Mouse (Mus musculus) c-Kit-positive CD71-negative TER-119-negative erythroid progenitor cells, embryonic 14.5 days (primary cell): ENCODE measurements at regions not wholly inside any gene's neighbourhood (a gene's known extent, or its start where the extent isn't known, plus 50 kb on each side); places are given as distances from the start of the nearest gene placed in this dataset.
"Not testable (repeated sequence)": the region's sequence is repeated elsewhere in the genome, so short reads cannot be mapped to it uniquely, and the experiment has no call there.

Experiments used
- DNase-seq: peaks from one replicate; pipeline ENCODE4 v3.0.0-alpha.2; 2013; ENCODE audit warnings: low read depth

- no peak for DNase-seq
These were observed 70.8 kb downstream of the Pcdh18 start for GRCm38 (mm10) chr3:49686182-49686895.

- no peak for DNase-seq
These were observed 82.2 kb downstream of the Pcdh18 start for GRCm38 (mm10) chr3:49674921-49675320.

- DNase-seq = no peak
These were observed 84.4 kb downstream of the Pcdh18 start for GRCm38 (mm10) chr3:49672685-49673184.

- no peak for DNase-seq
These were observed 89.4 kb downstream of the Pcdh18 start for GRCm38 (mm10) chr3:49667543-49668338.

- DNase-seq = no peak
These were observed 90.6 kb downstream of the Pcdh18 start for GRCm38 (mm10) chr3:49666516-49666915.

GRCm38 (mm10) chr3:49648895-49649175, 108.3 kb downstream of the Pcdh18 start:
- peak; percentile 1 for DNase-seq

- no peak for DNase-seq
These were observed 108.9 kb downstream of the Pcdh18 start for GRCm38 (mm10) chr3:49648040-49648894.

- DNase-seq = no peak
These were observed 112.1 kb downstream of the Pcdh18 start for GRCm38 (mm10) chr3:49644993-49645392.

- DNase-seq = no peak
These were observed 113.3 kb downstream of the Pcdh18 start for GRCm38 (mm10) chr3:49643871-49644270.

- DNase-seq = no peak
These were observed 115.0 kb downstream of the Pcdh18 start for GRCm38 (mm10) chr3:49641966-49642758.

GRCm38 (mm10) chr3:49641411-49641810, 115.7 kb downstream of the Pcdh18 start:
- DNase-seq = no peak

- DNase-seq = no peak
These were observed 118.5 kb downstream of the Pcdh18 start for GRCm38 (mm10) chr3:49638601-49639000.

- DNase-seq = no peak
These were observed 120.4 kb downstream of the Pcdh18 start for GRCm38 (mm10) chr3:49636676-49637075.

- DNase-seq = no peak
These were observed 164.2 kb downstream of the Pcdh18 start for GRCm38 (mm10) chr3:49592706-49593451.

GRCm38 (mm10) chr3:49590234-49590633, 166.9 kb downstream of the Pcdh18 start:
- DNase-seq = no peak

GRCm38 (mm10) chr3:49586531-49587168, 170.5 kb downstream of the Pcdh18 start:
- DNase-seq = no peak

- not testable (repeated sequence) for DNase-seq
These were observed 171.2 kb downstream of the Pcdh18 start for GRCm38 (mm10) chr3:49585962-49586361.

GRCm38 (mm10) chr3:49566769-49567729, 190.1 kb downstream of the Pcdh18 start:
- no peak for DNase-seq

- no peak for DNase-seq
These were observed 229.5 kb downstream of the Pcdh18 start for GRCm38 (mm10) chr3:49527642-49528041.
